Mouse (Mus musculus) myocyte (in vitro differentiated cells): ENCODE measurements at regions not wholly inside any gene's neighbourhood (a gene's known extent, or its start where the extent isn't known, plus 50 kb on each side); places are given as distances from the start of the nearest gene placed in this dataset.

Experiments used
- E2F4 ChIP-seq: IDR thresholded peaks from one replicate; pipeline ENCODE4 v1.6.1; 2011; ENCODE audit warnings: mild to moderate bottlenecking, control low read depth, moderate library complexity; ENCODE audit not compliant: insufficient read depth
- POLR2A ChIP-seq: IDR thresholded peaks from one replicate; pipeline ENCODE4 v1.6.1; 2011; ENCODE audit warnings: low read depth, mild to moderate bottlenecking, control low read depth, moderate library complexity; ENCODE audit not compliant: insufficient read length
- TCF12 ChIP-seq: IDR thresholded peaks from one replicate; pipeline ENCODE4 v1.6.1; 2011; ENCODE audit warnings: mild to moderate bottlenecking, control low read depth; ENCODE audit not compliant: poor library complexity, insufficient read depth, severe bottlenecking

- TF ChIP-seq POLR2A (no peak), E2F4 (no peak), TCF12 (no peak)
Measured at GRCm38 (mm10) chr10:69045275-69045674, 106.0 kb upstream of the Rhobtb1 start.
